Mouse (Mus musculus): ENCODE results near the gene Fmnl2. TPM values are rescaled to one million over a fixed set of nuclear protein-coding genes. Genes with fewer than 3 reads are reported as not detected.

Fmnl2 gene
- total RNA-seq, 1 experiment, result 13.6 TPM

GRCm38 (mm10) chr2:52844936-52845752, 12.5 kb upstream of the Fmnl2 start:
- no peak overlapping the region for H3K9ac ChIP-seq (ENCODE audit: insufficient read depth, low read depth, low read length, poor library complexity, severe bottlenecking)
- peaks cover 0 to 2% of the 10 kb centered on the region in 2 experiments; a peak in 2 of 4 replicates for H3K4me1 ChIP-seq (ENCODE audit: control insufficient read depth in 2 of 2, insufficient read depth in 2 of 2, low read length in 2 of 2, poor library complexity in 1 of 2)
- TF ChIP-seq ZC3H11A (IDR thresholded peaks at IDR 0.05; ENCODE audit: borderline replicate concordance, low read depth, low read length), result no peak
- TF ChIP-seq CHD2 (IDR thresholded peaks at IDR 0.05; ENCODE audit: low read depth, low read length), result no peak
- TF ChIP-seq MAFK (IDR thresholded peaks at IDR 0.05; ENCODE audit: insufficient read depth, low read depth, low read length), result no peak
- TF ChIP-seq HCFC1 (IDR thresholded peaks at IDR 0.05; ENCODE audit: borderline replicate concordance, insufficient read depth, low read length), result no peak
- TF ChIP-seq ZNF384 (IDR thresholded peaks at IDR 0.05; ENCODE audit: low read depth, low read length), result no peak
- no peaks in the 10 kb centered on the region for H3K9me3 ChIP-seq (ENCODE audit: control insufficient read depth, insufficient read depth, low read depth, low read length)
- H3K27ac ChIP-seq (ENCODE audit: insufficient read depth, low read depth, low read length, poor library complexity, severe bottlenecking), result no peak overlapping the region
- no peaks in the 10 kb centered on the region for H3K36me3 ChIP-seq (ENCODE audit: control insufficient read depth, insufficient read depth, low read length, poor library complexity, severe bottlenecking)
- no peak for DNase-seq (ENCODE audit: low read depth, low spot score)
- H3K4me3 ChIP-seq (ENCODE audit: insufficient read depth in 1 of 2, low read depth in 1 of 2, low read length in 2 of 2, poor library complexity in 1 of 2, severe bottlenecking in 1 of 2), result no peak overlapping the region
- in situ Hi-C loops (cut with MboI; ENCODE audit: low sequenced_read_pairs in 2 of 2, unreplicated experiment in 2 of 2), result no loop called here

DNA sequence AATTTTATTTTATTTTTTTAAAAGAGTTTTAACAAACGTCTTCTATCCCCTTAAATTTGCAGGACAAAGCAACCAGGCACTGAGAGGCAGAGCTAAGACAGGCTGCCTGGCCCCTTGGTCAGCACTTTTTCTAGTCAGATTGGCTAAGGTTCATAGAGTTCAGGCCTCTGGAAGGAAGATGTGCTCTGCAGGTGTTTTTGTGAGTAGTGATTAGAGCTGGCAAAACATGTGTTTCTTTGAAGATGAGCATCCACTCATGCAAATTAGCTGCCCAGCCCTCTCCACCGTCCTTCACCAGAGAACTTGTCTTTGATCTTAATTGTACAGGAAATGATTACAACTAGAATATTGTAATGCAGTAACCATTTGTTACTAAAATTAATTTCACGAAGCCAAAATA, 11.2 kb upstream of the Fmnl2 start:
- Histone ChIP-seq H3K36me3 (ENCODE audit: control insufficient read depth, insufficient read depth, low read length, poor library complexity, severe bottlenecking) (no peaks in the 10 kb centered on the region), H3K27ac (ENCODE audit: insufficient read depth, low read depth, low read length, poor library complexity, severe bottlenecking) (no peak overlapping the region), H3K4me1 (ENCODE audit: control insufficient read depth in 2 of 2, insufficient read depth in 2 of 2, low read length in 2 of 2, poor library complexity in 1 of 2) (peaks cover 0 to 2% of the 10 kb centered on the region in 2 experiments; a peak in 2 of 4 replicates), H3K9ac (ENCODE audit: insufficient read depth, low read depth, low read length, poor library complexity, severe bottlenecking) (no peak overlapping the region), H3K4me3 (ENCODE audit: insufficient read depth in 1 of 2, low read depth in 1 of 2, low read length in 2 of 2, poor library complexity in 1 of 2, severe bottlenecking in 1 of 2) (no peak overlapping the region), H3K9me3 (ENCODE audit: control insufficient read depth, insufficient read depth, low read depth, low read length) (no peaks in the 10 kb centered on the region)
- no peak for DNase-seq (ENCODE audit: low read depth, low spot score)
- in situ Hi-C loops (cut with MboI; ENCODE audit: low sequenced_read_pairs in 2 of 2, unreplicated experiment in 2 of 2), result no loop called here
- no peak for TF ChIP-seq CHD2 (IDR thresholded peaks at IDR 0.05; ENCODE audit: low read depth, low read length)
- TF ChIP-seq ZC3H11A (IDR thresholded peaks at IDR 0.05; ENCODE audit: borderline replicate concordance, low read depth, low read length), result no peak
- no peak for TF ChIP-seq ZNF384 (IDR thresholded peaks at IDR 0.05; ENCODE audit: low read depth, low read length)
- TF ChIP-seq HCFC1 (IDR thresholded peaks at IDR 0.05; ENCODE audit: borderline replicate concordance, insufficient read depth, low read length), result no peak
- no peak for TF ChIP-seq MAFK (IDR thresholded peaks at IDR 0.05; ENCODE audit: insufficient read depth, low read depth, low read length)

DNA sequence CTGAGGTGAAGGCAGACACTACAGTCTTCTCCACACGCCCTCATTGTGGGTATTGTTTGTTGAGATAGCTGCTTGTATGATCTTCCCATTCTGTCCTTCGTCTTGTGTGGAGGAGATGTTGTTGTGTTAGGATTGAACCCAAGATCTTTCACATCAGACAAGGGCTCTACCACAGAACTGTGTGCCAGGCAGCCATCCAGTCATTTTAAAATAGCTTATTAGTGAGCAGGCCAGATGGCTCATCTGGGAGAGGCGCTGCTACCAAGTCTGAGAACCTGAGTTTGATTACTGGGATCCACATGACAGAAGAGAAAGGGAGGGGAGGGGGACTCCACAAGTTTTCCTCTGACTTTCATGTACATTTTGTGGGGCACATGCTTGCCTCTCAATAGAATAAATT, 8.6 kb upstream of the Fmnl2 start:
- no peaks in the 10 kb centered on the region for H3K36me3 ChIP-seq (ENCODE audit: control insufficient read depth, insufficient read depth, low read length, poor library complexity, severe bottlenecking)
- no peak overlapping the region for H3K27ac ChIP-seq (ENCODE audit: insufficient read depth, low read depth, low read length, poor library complexity, severe bottlenecking)
- no peak overlapping the region for H3K9ac ChIP-seq (ENCODE audit: insufficient read depth, low read depth, low read length, poor library complexity, severe bottlenecking)
- in situ Hi-C loops (cut with MboI; ENCODE audit: low sequenced_read_pairs in 2 of 2, unreplicated experiment in 2 of 2), result no loop called here
- TF ChIP-seq ZNF384 (IDR thresholded peaks at IDR 0.05; ENCODE audit: low read depth, low read length) (no peak), ZC3H11A (IDR thresholded peaks at IDR 0.05; ENCODE audit: borderline replicate concordance, low read depth, low read length) (no peak), MAFK (IDR thresholded peaks at IDR 0.05; ENCODE audit: insufficient read depth, low read depth, low read length) (no peak)
- H3K4me3 ChIP-seq (ENCODE audit: insufficient read depth in 1 of 2, low read depth in 1 of 2, low read length in 2 of 2, poor library complexity in 1 of 2, severe bottlenecking in 1 of 2), result no peak overlapping the region
- no peak for DNase-seq (ENCODE audit: low read depth, low spot score)
- H3K9me3 ChIP-seq (ENCODE audit: control insufficient read depth, insufficient read depth, low read depth, low read length), result no peaks in the 10 kb centered on the region
- H3K4me1 ChIP-seq (ENCODE audit: control insufficient read depth in 2 of 2, insufficient read depth in 2 of 2, low read length in 2 of 2, poor library complexity in 1 of 2), result peaks cover 0 to 2% of the 10 kb centered on the region in 2 experiments; a peak in 2 of 4 replicates

GRCm38 (mm10) chr2:52858529-52859465, 1.1 kb downstream of the Fmnl2 start:
- peak; percentile 19 for DNase-seq (ENCODE audit: low read depth, low spot score)
- Histone ChIP-seq H3K4me3 (ENCODE audit: insufficient read depth in 1 of 2, low read depth in 1 of 2, low read length in 2 of 2, poor library complexity in 1 of 2, severe bottlenecking in 1 of 2) (peak overlapping the region; percentile 90 to 98), H3K4me1 (ENCODE audit: control insufficient read depth in 2 of 2, insufficient read depth in 2 of 2, low read length in 2 of 2, poor library complexity in 1 of 2) (peaks cover 0 to 6% of the 10 kb centered on the region in 2 experiments; a peak in 2 of 4 replicates), H3K27ac (ENCODE audit: insufficient read depth, low read depth, low read length, poor library complexity, severe bottlenecking) (no peak overlapping the region), H3K36me3 (ENCODE audit: control insufficient read depth, insufficient read depth, low read length, poor library complexity, severe bottlenecking) (no peaks in the 10 kb centered on the region), H3K9ac (ENCODE audit: insufficient read depth, low read depth, low read length, poor library complexity, severe bottlenecking) (peak overlapping the region; percentile 72), H3K9me3 (ENCODE audit: control insufficient read depth, insufficient read depth, low read depth, low read length) (no peaks in the 10 kb centered on the region)
- in situ Hi-C loops (cut with MboI; ENCODE audit: low sequenced_read_pairs in 2 of 2, unreplicated experiment in 2 of 2), result no loop called here
- TF ChIP-seq ZNF384 (IDR thresholded peaks at IDR 0.05; ENCODE audit: low read depth, low read length), result no peak
- TF ChIP-seq MAFK (IDR thresholded peaks at IDR 0.05; ENCODE audit: insufficient read depth, low read depth, low read length), result no peak
- no peak for TF ChIP-seq ZC3H11A (IDR thresholded peaks at IDR 0.05; ENCODE audit: borderline replicate concordance, low read depth, low read length)
- TF ChIP-seq CHD2 (IDR thresholded peaks at IDR 0.05; ENCODE audit: low read depth, low read length), result no peak
- no peak for TF ChIP-seq HCFC1 (IDR thresholded peaks at IDR 0.05; ENCODE audit: borderline replicate concordance, insufficient read depth, low read length)
